Mouse (Mus musculus) G1E (cell line): ENCODE data around the gene Klhl21. TPM values are rescaled to one million over a fixed set of nuclear protein-coding genes. Genes with fewer than 3 reads are reported as not detected.

Source experiments
- ATAC-seq: 2 replicates; pipeline ENCODE4 v1.8.0; 2016; ENCODE audit warnings: mild to moderate bottlenecking; ENCODE audit not compliant: insufficient number of reproducible peaks, poor library complexity, low FRiP score, severe bottlenecking; ENCODE audit errors: extremely low read depth
- DNase-seq: peaks from one replicate; pipeline ENCODE4 v3.0.0; 2012; ENCODE audit warnings: low spot score
- H3K27me3 ChIP-seq: 2 replicates; pipeline ENCODE4 v1.6.1; 2012; ENCODE audit warnings: mild to moderate bottlenecking, low read length, inconsistent platforms; ENCODE audit not compliant: insufficient read depth
- H3K36me3 ChIP-seq: replicated peaks from 2 replicates; pipeline ENCODE3; 2012; ENCODE audit warnings: mild to moderate bottlenecking, inconsistent platforms
- H3K4me1 ChIP-seq: 2 replicates; pipeline ENCODE4 v1.6.1; 2012; ENCODE audit warnings: low read depth, low read length, inconsistent platforms, mixed read lengths; ENCODE audit not compliant: insufficient read depth
- H3K4me3 ChIP-seq: 2 replicates; pipeline ENCODE4 v1.5.1; 2012; ENCODE audit warnings: low read depth, mild to moderate bottlenecking, inconsistent platforms, low read length, moderate library complexity, mixed read lengths
- H3K9me3 ChIP-seq: replicated peaks from 2 replicates; pipeline ENCODE4 v1.6.1; 2012; ENCODE audit warnings: inconsistent platforms
- CTCF ChIP-seq: IDR thresholded peaks from 2 replicates; pipeline ENCODE4 v1.5.1; 2012; ENCODE audit warnings: low read depth, low read length, inconsistent platforms, mixed read lengths
- GATA1 ChIP-seq: IDR thresholded peaks from 2 replicates; pipeline ENCODE4 v1.6.1; 2012; ENCODE audit warnings: borderline replicate concordance, low read length, inconsistent platforms, mixed read lengths
- GATA2 ChIP-seq: IDR thresholded peaks from 2 replicates; pipeline ENCODE4 v1.6.1; 2012; ENCODE audit warnings: low read depth, low read length, inconsistent platforms, borderline replicate concordance
- POLR2AphosphoS5 ChIP-seq: IDR thresholded peaks from 2 replicates; pipeline ENCODE4 v1.6.1; 2012; ENCODE audit warnings: low read depth, low read length, inconsistent platforms; ENCODE audit not compliant: insufficient replicate concordance
- TAL1 ChIP-seq: conservative IDR thresholded peaks from 2 replicates; pipeline ENCODE4 v1.6.1; 2012; ENCODE audit warnings: low read depth, low read length, inconsistent platforms, mixed read lengths
- polyA plus RNA-seq: library from polyadenylated mRNA; stranded (reverse); fragments of >175 nt; gene quantifications from 2 replicates; pipeline ENCODE4 v1.2.3, GENCODE M21; 2012
- total RNA-seq, 2 experiments: library from RNA; stranded (forward) in 1 of 2; stranded (reverse) in 1 of 2; fragments of 200-1000 nt in 1 of 2; fragments of >200 nt in 1 of 2; fragmentation: Nextera tagmentation in 1 of 2; gene quantifications; 2 replicates each; pipeline ENCODE4 v1.2.3; 2014 to 2017

Gene Klhl21
- total and polyA plus RNA-seq, 3 experiments, result 3.8 to 12.2 (median 4.1) TPM

- no peak overlapping the region for H3K4me3 ChIP-seq
- no peak for ATAC-seq
- no peaks in the 10 kb centered on the region for H3K9me3 ChIP-seq
- DNase-seq, result no peak
- peaks cover 52% of the 10 kb centered on the region for H3K4me1 ChIP-seq
- no peak for TF ChIP-seq TAL1
- TF ChIP-seq GATA1, result no peak
- no peak for TF ChIP-seq POLR2AphosphoS5
- no peak for TF ChIP-seq GATA2
- TF ChIP-seq CTCF, result no peak
- peaks cover 4% of the 10 kb centered on the region for H3K27me3 ChIP-seq
- H3K36me3 ChIP-seq, result peaks cover 79% of the 10 kb centered on the region
These were observed 4.6 kb downstream of the Klhl21 start for GRCm38 (mm10) chr4:152013036-152013813.

DNA sequence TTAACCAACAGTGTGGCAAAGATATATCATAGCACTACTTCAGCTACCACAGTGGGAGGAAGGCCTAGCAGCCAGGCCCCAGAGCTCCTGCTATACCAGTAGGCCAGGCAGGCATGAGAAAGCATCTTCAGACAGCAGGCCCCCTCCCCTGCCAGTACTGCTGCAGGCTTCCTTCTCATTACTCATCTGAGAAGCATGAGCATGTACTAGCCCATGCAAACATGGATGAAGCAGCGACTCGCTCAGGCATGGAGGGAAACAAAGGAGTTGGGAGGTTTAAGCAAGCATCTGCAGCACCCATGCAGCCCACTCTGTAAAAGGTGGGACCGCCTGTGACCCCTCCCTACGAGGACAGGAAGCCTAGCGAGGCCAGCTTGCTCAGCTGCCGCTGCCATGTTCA is 10.5 kb downstream of the Klhl21 start:
- no peak for ATAC-seq
- no peaks in the 10 kb centered on the region; the same call in 1 of the 2 replicates for H3K27me3 ChIP-seq
- peaks cover 100% of the 10 kb centered on the region for H3K36me3 ChIP-seq
- DNase-seq, result no peak
- no peak overlapping the region for H3K4me3 ChIP-seq
- TF ChIP-seq POLR2AphosphoS5, result no peak
- TF ChIP-seq GATA2, result no peak
- TF ChIP-seq CTCF, result no peak
- no peak for TF ChIP-seq GATA1
- no peak for TF ChIP-seq TAL1
- peaks cover 6% of the 10 kb centered on the region; the same call in 1 of the 2 replicates for H3K4me1 ChIP-seq
- H3K9me3 ChIP-seq, result no peaks in the 10 kb centered on the region

DNA sequence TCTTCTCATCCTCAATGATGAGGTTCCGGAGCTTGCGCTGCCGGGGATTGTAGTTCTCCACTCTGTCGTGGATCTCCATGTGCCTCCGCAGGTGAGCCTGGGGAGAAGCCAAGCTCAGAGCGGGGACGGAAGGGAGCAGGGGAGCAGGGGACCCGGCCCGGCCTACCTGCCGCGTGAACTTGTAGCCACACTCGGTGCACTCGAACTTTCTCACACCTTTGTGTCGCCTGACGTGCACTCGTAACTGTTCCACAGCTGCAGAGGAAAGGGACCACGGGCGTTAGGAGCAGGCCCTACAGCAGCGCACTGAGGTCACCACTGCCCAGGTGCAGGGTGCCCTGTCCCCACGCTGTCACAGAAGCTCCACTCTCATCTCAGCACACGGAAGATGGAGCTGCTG is 11.4 kb downstream of the Klhl21 start:
- no peaks in the 10 kb centered on the region; the same call in 1 of the 2 replicates for H3K27me3 ChIP-seq
- DNase-seq (no peak), ATAC-seq (no peak)
- H3K4me1 ChIP-seq, result peaks cover 13% of the 10 kb centered on the region
- H3K9me3 ChIP-seq, result no peaks in the 10 kb centered on the region
- peaks cover 100% of the 10 kb centered on the region for H3K36me3 ChIP-seq
- no peak overlapping the region; the same call in 1 of the 2 replicates for H3K4me3 ChIP-seq
- TF ChIP-seq CTCF, result no peak
- no peak for TF ChIP-seq TAL1
- TF ChIP-seq POLR2AphosphoS5, result no peak
- TF ChIP-seq GATA1, result no peak
- no peak for TF ChIP-seq GATA2

- H3K27me3 ChIP-seq, result no peaks in the 10 kb centered on the region; the same call in 1 of the 2 replicates
- DNase-seq (no peak), ATAC-seq (no peak)
- no peaks in the 10 kb centered on the region for H3K9me3 ChIP-seq
- no peak overlapping the region for H3K4me3 ChIP-seq
- H3K36me3 ChIP-seq, result peaks cover 100% of the 10 kb centered on the region
- H3K4me1 ChIP-seq, result peaks cover 28% of the 10 kb centered on the region
- TF ChIP-seq GATA2 (no peak), CTCF (no peak), TAL1 (no peak), GATA1 (no peak), POLR2AphosphoS5 (no peak)
These were observed 13.0 kb downstream of the Klhl21 start for GRCm38 (mm10) chr4:152021568-152022097.

GRCm38 (mm10) chr4:152022506-152022905 is 13.9 kb downstream of the Klhl21 start:
- DNase-seq (no peak), ATAC-seq (no peak)
- no peak overlapping the region for H3K4me3 ChIP-seq
- no peak for TF ChIP-seq GATA2
- no peak for TF ChIP-seq POLR2AphosphoS5
- no peak for TF ChIP-seq TAL1
- TF ChIP-seq CTCF, result no peak
- no peak for TF ChIP-seq GATA1
- H3K4me1 ChIP-seq, result peaks cover 30% of the 10 kb centered on the region
- H3K36me3 ChIP-seq, result peaks cover 93% of the 10 kb centered on the region
- H3K27me3 ChIP-seq, result no peaks in the 10 kb centered on the region; the same call in 1 of the 2 replicates
- no peaks in the 10 kb centered on the region for H3K9me3 ChIP-seq

DNA sequence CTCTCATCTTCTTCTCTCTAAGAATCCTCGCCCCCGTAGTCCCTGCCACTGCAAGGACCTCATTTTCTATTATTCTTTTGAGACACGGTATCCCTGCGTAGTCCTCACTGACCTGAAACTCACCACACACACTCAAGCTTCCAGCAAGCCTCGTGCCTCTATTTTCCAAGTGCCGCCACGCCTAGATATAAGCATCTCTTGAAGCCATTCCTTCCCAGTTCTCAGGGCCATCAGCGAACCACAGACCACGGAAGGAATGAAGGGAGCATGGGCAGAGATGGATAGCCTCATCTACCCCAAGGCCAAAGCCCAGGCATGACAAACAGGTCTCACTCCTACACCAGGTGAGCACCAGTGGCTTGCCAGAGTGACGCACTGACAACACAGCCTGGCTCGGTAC is 15.9 kb downstream of the Klhl21 start:
- peaks cover 44% of the 10 kb centered on the region for H3K4me1 ChIP-seq
- H3K9me3 ChIP-seq, result no peaks in the 10 kb centered on the region
- ATAC-seq, result no peak
- no peak for TF ChIP-seq TAL1
- no peak for TF ChIP-seq GATA1
- TF ChIP-seq POLR2AphosphoS5, result no peak
- TF ChIP-seq CTCF, result no peak
- TF ChIP-seq GATA2, result no peak
- H3K36me3 ChIP-seq, result peaks cover 73% of the 10 kb centered on the region
- DNase-seq, result no peak
- H3K27me3 ChIP-seq, result no peaks in the 10 kb centered on the region; the same call in 1 of the 2 replicates
- H3K4me3 ChIP-seq, result no peak overlapping the region
